Mouse (Mus musculus): ENCODE data around the gene Arl5a. TPM values are rescaled to one million over a fixed set of nuclear protein-coding genes. Genes with fewer than 3 reads are reported as not detected.

Arl5a gene
- polyA plus RNA-seq, 1 experiment from 2014 or later, result 59.6 TPM

DNA sequence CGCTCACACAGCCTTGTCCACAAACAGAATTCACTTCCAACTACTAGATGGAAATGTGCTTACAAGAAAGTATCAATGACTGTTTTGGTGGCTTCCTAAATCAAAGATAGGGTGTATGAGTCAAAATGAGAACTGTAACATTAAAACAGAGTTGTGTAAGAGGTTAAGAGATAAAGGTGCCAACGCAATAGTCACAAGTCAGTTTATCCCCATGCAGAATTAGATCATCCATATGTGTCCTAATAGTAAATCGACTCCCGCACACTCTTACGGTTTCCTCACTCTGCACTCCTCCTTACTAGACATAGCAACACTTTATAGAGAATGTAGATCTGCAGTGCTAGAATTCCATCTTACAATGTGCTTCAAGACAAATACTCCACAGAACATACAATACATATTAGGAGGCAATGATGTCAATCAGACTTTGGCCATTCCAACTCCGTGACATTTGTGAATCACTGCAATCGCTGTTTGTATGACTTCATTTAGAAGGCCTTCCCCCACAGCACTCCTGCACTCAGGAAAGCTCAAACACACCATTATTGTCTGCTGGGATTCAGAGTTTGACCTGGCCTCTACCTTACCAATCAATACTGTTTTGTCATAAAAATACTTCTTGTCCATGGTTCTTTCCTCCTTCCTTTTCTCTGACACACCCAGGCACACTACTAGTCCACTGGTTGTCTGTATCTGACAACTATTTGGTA is 4.5 kb downstream of the Arl5a start:
- Histone ChIP-seq H3K4me3 (no peak overlapping the region), H3K4me2 (replicated peaks) (no peak overlapping the region), H3K4me1 (peaks cover 23% of the 10 kb centered on the region), H3K9ac (replicated peaks) (no peak overlapping the region), H3K9me3 (peaks cover 7% of the 10 kb centered on the region), H3K36me3 (peaks cover 20% of the 10 kb centered on the region), H3K27me3 (no peaks in the 10 kb centered on the region), H3K27ac (replicated peaks) (no peak overlapping the region)
- ATAC-seq (ENCODE audit: low FRiP score, low read depth), result no peak
- 95% methylated on average over 7 of the region's 7 CpGs for WGBS

DNA sequence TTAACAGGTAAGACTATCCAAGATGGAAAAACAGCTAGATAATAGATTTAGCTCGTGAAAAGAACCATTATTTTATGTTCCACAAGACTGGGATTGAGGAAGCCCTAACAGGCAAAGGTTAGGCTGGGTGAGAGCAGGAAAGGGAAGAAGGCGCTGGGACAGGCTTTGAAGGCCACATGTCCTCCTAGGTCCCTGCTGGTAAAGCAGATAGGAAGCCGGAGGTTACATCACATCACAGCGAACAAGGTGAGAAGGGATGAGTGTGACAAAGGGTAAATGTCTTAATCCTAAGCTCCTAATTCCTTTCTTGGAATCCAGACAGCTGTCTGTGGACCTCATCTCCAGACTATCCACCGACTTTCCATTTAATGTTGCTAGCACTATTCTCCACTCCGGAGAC is 5.4 kb downstream of the Arl5a start:
- Histone ChIP-seq H3K27me3 (no peaks in the 10 kb centered on the region), H3K9ac (replicated peaks) (no peak overlapping the region), H3K36me3 (peaks cover 26% of the 10 kb centered on the region), H3K27ac (replicated peaks) (no peak overlapping the region), H3K4me3 (no peak overlapping the region), H3K4me2 (replicated peaks) (no peak overlapping the region), H3K4me1 (peaks cover 23% of the 10 kb centered on the region), H3K9me3 (peaks cover 7% of the 10 kb centered on the region)
- ATAC-seq (ENCODE audit: low FRiP score, low read depth), result no peak
- WGBS, result 90% methylated on average over 6 of the region's 6 CpGs

DNA sequence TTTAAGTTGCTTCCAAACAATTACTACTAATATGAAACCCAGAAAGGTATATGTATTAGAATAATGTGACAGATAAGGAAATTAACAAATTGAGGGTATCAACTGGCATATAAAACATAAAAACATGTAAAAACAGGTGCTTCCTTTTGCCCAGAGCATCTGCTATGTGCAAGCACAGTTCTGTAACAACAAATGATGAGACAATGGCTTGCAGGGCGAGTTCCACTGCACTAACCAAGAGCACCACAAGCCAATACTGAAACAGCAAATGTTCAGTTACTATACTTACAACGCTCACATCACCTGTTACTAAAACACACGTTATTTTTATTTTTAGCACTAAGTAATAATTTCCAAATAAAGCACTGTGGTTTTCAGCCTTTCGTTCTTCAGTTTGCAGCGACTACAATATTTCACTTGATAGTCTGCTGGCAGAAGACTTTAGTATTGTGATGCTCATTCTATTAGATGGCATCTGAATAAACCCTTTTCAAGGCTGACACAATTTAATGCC is 12.1 kb downstream of the Arl5a start:
- Histone ChIP-seq H3K27ac (replicated peaks) (no peak overlapping the region), H3K9ac (replicated peaks) (no peak overlapping the region), H3K4me1 (no peaks in the 10 kb centered on the region), H3K4me3 (no peak overlapping the region), H3K9me3 (peaks cover 34% of the 10 kb centered on the region), H3K4me2 (replicated peaks) (no peak overlapping the region), H3K27me3 (no peaks in the 10 kb centered on the region), H3K36me3 (peaks cover 82% of the 10 kb centered on the region)
- ATAC-seq (ENCODE audit: low FRiP score, low read depth), result no peak
- whole genome bisulfite sequencing, result 97% methylated on average over 5 of the region's 5 CpGs

DNA sequence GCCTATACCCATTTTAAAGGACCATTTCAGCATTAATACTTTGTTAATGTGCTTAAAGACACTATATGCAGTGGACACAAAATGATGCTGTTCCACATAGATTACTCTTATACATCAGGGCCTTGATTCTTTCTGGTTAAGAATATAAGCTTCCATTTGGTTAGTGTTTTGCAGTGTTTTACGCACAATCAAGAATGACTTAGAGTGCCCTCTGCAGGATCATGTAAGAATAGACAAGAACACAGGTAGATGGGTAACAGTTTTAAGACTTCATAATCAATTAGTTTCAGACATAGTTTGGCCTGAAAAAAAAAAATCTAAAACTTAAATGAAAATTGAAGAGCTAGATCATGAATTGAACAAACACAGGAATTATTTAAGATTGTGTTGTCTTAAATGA is 18.2 kb downstream of the Arl5a start:
- H3K9me3 ChIP-seq, result peaks cover 21% of the 10 kb centered on the region
- H3K4me2 ChIP-seq (replicated peaks), result no peak overlapping the region
- peaks cover 75% of the 10 kb centered on the region for H3K36me3 ChIP-seq
- H3K4me1 ChIP-seq, result no peaks in the 10 kb centered on the region
- H3K9ac ChIP-seq (replicated peaks), result no peak overlapping the region
- 93% methylated on average over 1 of the region's 1 CpGs for WGBS
- no peak for ATAC-seq (ENCODE audit: low FRiP score, low read depth)
- no peak overlapping the region for H3K27ac ChIP-seq (replicated peaks)
- H3K27me3 ChIP-seq, result no peaks in the 10 kb centered on the region
- no peak overlapping the region for H3K4me3 ChIP-seq

DNA sequence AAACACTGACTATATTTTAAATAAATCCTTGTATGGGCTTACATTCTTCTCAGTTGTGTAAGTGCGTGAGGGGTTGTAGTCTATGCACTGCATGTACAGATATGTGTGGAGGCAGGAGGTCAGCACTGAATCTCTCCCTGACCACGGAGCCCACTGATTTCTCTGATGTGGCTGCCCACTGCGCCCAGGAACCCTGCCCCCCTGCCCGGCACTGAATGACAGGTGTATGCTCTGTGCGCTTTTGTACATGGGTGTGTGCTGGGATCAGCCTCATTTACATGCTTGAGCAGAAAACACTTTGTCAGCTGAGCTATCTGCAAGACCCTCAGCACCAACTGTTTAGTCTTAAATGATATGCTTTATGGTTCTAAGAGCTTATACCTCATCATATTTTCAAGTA is 19.5 kb downstream of the Arl5a start:
- no peak for ATAC-seq (ENCODE audit: low FRiP score, low read depth)
- H3K36me3 ChIP-seq, result peaks cover 68% of the 10 kb centered on the region
- H3K9ac ChIP-seq (replicated peaks), result no peak overlapping the region
- no peaks in the 10 kb centered on the region for H3K27me3 ChIP-seq
- no peak overlapping the region for H3K4me3 ChIP-seq
- 96% methylated on average over 5 of the region's 5 CpGs for WGBS
- no peak overlapping the region for H3K27ac ChIP-seq (replicated peaks)
- no peak overlapping the region for H3K4me2 ChIP-seq (replicated peaks)
- H3K4me1 ChIP-seq, result no peaks in the 10 kb centered on the region
- peaks cover 9% of the 10 kb centered on the region for H3K9me3 ChIP-seq

DNA sequence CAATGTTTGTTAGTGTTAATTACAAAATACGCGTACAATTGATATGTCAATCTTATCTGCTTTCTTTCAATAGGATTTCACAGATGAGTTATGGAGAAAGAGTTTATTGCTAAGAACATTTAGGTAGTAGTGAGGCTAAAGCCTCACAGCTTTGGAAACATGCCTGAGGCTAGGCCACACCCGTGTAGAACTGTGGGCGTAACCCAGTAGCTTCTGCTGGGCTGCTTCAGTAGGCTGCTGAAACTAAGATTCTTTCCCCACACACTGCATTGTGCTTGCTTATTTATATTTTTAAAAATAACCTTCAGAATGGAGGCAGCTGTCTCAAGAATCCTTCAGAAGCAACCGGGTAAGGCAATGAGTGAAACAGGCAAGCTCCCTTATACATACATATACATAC is 30.2 kb downstream of the Arl5a start:
- 93% methylated on average over 5 of the region's 5 CpGs for WGBS
- ATAC-seq (ENCODE audit: low FRiP score, low read depth), result no peak
- Histone ChIP-seq H3K27me3 (no peaks in the 10 kb centered on the region), H3K9me3 (no peaks in the 10 kb centered on the region), H3K36me3 (peaks cover 6% of the 10 kb centered on the region; the same call in 1 of the 2 replicates), H3K4me1 (no peaks in the 10 kb centered on the region), H3K9ac (replicated peaks) (no peak overlapping the region), H3K27ac (replicated peaks) (no peak overlapping the region), H3K4me2 (replicated peaks) (no peak overlapping the region), H3K4me3 (no peak overlapping the region)

DNA sequence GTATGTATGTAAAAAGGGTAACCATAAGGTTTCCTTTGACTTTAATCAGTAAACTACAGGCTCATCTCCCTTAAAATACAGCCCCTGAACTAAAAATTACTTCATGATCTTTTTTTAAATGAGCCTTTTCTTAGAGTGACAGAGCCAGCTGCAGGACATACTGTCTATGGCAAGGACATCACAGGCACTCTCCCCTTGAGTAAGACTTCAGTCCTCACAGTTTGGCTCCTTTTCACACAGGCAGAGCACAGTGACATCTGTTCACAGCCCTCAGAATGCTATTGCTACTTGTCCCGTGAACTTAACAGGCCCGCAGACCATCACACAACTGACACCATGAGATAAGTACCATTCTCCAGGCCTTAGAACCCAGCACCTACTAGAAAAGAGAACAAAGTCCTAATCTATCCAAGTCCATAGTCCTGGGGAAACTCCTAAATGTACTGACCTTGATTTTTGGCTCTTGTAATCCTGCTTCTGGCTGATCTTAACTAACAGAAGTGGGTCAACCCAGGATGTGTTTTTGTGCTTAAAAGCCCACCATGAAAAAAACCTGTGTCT is 34.2 kb downstream of the Arl5a start:
- no peaks in the 10 kb centered on the region for H3K27me3 ChIP-seq
- H3K36me3 ChIP-seq, result no peaks in the 10 kb centered on the region
- no peaks in the 10 kb centered on the region for H3K9me3 ChIP-seq
- no peaks in the 10 kb centered on the region for H3K4me1 ChIP-seq
- H3K9ac ChIP-seq (replicated peaks), result no peak overlapping the region
- H3K27ac ChIP-seq (replicated peaks), result no peak overlapping the region
- H3K4me2 ChIP-seq (replicated peaks), result no peak overlapping the region
- H3K4me3 ChIP-seq, result no peak overlapping the region
- ATAC-seq (ENCODE audit: low FRiP score, low read depth), result no peak
- 83% methylated on average over 2 of the region's 2 CpGs for WGBS

DNA sequence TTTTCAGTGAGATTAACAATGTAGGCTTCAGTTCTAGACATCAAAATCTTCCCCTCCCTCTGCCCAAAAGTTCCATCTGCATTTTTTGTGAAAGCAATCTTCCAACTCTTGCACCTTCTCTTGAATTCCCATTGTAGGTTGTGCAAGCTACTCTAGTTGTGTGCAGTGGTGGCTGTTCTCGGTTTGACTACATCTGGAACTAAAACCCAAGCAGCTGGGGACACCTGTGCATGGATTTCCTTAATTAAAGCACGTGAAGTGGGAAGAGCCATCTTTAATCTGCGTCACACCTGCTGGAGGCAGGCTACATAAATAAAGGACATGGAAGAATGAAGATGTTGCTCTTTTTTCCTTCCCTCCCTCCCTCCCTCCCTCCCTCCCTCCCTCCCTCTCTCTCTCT is 34.7 kb downstream of the Arl5a start:
- Histone ChIP-seq H3K9me3 (no peaks in the 10 kb centered on the region), H3K9ac (replicated peaks) (no peak overlapping the region), H3K27ac (replicated peaks) (no peak overlapping the region), H3K4me2 (replicated peaks) (no peak overlapping the region), H3K27me3 (no peaks in the 10 kb centered on the region), H3K4me1 (no peaks in the 10 kb centered on the region), H3K4me3 (no peak overlapping the region), H3K36me3 (no peaks in the 10 kb centered on the region)
- WGBS, result 74% methylated on average over 3 of the region's 3 CpGs
- ATAC-seq (ENCODE audit: low FRiP score, low read depth), result no peak

DNA sequence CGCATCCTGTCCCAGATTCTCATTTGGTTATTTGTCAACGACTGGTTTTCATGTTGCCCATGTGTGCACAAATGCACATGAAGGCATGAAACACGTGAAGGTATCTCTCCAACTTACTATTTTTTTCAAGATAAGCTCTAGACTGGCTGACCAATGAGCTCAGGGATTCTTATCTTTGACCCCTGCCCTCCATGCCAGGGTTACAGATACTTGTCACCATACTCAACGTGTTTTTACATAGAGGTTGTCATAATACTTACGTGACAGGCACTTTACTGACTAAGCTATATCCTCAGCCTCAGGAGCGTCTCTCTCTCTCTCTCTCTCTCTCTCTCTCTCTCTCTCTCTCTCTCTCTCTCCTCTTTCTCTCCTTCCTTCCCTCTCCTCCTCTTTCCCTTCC is 38.2 kb downstream of the Arl5a start:
- Histone ChIP-seq H3K9me3 (no peaks in the 10 kb centered on the region), H3K4me1 (no peaks in the 10 kb centered on the region), H3K9ac (replicated peaks) (no peak overlapping the region), H3K4me2 (replicated peaks) (no peak overlapping the region), H3K27ac (replicated peaks) (no peak overlapping the region), H3K4me3 (no peak overlapping the region), H3K27me3 (no peaks in the 10 kb centered on the region), H3K36me3 (no peaks in the 10 kb centered on the region)
- no peak for ATAC-seq (ENCODE audit: low FRiP score, low read depth)
- WGBS, result 89% methylated on average over 6 of the region's 6 CpGs

DNA sequence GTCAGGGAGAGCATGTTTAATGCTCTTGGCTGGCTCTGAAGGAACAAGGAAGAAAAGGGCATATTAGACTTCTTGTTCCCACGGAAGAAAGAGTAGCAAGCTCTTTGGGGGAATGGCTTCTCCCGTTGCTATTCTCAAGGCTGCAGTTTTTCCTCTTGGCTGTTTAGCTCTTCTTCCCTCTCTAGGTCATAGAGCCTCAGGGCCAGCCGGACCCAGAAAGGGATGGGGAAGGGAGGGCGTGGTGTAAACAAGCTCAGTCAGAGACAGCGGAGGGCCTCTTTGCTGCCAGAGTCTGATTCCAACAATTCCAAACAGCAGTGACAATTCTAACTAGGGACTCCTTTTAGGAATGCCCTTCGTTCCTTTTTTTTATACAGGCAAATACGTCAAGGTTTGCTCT is 38.7 kb downstream of the Arl5a start:
- Histone ChIP-seq H3K4me2 (replicated peaks) (no peak overlapping the region), H3K4me1 (no peaks in the 10 kb centered on the region), H3K27ac (replicated peaks) (no peak overlapping the region), H3K36me3 (no peaks in the 10 kb centered on the region), H3K9me3 (no peaks in the 10 kb centered on the region), H3K27me3 (no peaks in the 10 kb centered on the region), H3K9ac (replicated peaks) (no peak overlapping the region), H3K4me3 (no peak overlapping the region)
- ATAC-seq (ENCODE audit: low FRiP score, low read depth), result no peak
- 70% methylated on average over 7 of the region's 7 CpGs for WGBS

DNA sequence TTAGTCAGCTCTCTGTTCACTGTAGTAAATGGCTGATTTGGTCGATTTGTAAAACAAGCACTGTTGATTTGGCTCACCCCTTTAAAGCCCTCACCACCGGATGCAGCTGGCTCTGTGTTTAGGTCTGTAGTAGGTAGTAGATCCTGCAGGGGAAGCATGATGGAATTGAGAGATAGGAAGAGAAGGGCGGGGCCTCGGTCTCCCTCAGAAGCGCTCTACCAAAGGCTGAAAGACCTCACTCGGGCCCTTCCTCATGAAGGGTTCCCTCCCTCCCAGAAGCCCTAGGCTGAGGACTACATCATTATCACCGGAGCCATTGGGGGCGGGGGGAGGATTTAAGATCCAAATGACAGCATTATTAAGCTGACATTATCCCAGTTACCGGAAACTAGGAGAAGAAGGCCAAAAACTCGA is 45.8 kb downstream of the Arl5a start:
- H3K4me2 ChIP-seq (replicated peaks), result no peak overlapping the region
- 77% methylated on average over 10 of the region's 10 CpGs for WGBS

DNA sequence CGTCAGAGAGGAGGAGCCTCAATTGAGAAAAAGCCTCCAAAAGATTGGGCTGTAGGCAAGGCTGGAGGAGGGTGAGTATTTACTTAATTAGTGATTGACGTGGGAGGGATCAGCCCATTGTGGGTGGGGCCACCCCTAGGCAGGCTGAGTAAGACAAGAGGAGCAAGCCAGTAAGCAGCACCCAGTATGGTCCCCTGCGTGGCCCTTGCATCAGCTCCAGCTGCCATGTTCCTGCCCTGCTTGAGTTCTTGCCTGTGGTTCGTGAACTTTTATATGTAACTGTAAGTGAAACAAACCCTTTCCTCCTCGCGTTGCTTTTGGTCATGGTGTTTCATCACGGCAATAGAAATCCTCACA is 46.3 kb downstream of the Arl5a start, which contains the start of gene Neb:
Gene Neb, minus strand, starts transcription at position 27 of the 357 bp plus-strand sequence.
- H3K9me3 ChIP-seq, result no peaks in the 10 kb centered on the region
- H3K27me3 ChIP-seq, result no peaks in the 10 kb centered on the region
- H3K4me3 ChIP-seq, result no peak within 1 kb of the TSS
- H3K9ac ChIP-seq (replicated peaks), result no peak within 1 kb of the TSS
- H3K27ac ChIP-seq (replicated peaks), result no peak within 1 kb of the TSS
- no peak within 1 kb of the TSS for H3K4me2 ChIP-seq (replicated peaks)
- 56% methylated on average over 7 of the region's 7 CpGs for WGBS
- ATAC-seq (ENCODE audit: low FRiP score, low read depth), result no peak
- no peaks in the 10 kb centered on the region for H3K4me1 ChIP-seq
- no peaks in the 10 kb centered on the region for H3K36me3 ChIP-seq

More for the DNA sequence above, 45.8 kb downstream of the Arl5a start:
- H3K9me3 ChIP-seq, result no peaks in the 10 kb centered on the region
- no peak overlapping the region for H3K27ac ChIP-seq (replicated peaks)
- H3K4me3 ChIP-seq, result no peak overlapping the region
- no peak for ATAC-seq (ENCODE audit: low FRiP score, low read depth)
- H3K4me1 ChIP-seq, result no peaks in the 10 kb centered on the region
- H3K9ac ChIP-seq (replicated peaks), result no peak overlapping the region
- H3K27me3 ChIP-seq, result no peaks in the 10 kb centered on the region
- no peaks in the 10 kb centered on the region for H3K36me3 ChIP-seq

Data from midbrain, embryonic 12.5 days (tissue).